Mouse (Mus musculus) brown adipose tissue, adult 24 weeks (tissue): ENCODE data around the gene Ifnlr1. TPM values are rescaled to one million over a fixed set of nuclear protein-coding genes. Genes with fewer than 3 reads are reported as not detected.
"Not testable (repeated sequence)": the region's sequence is repeated elsewhere in the genome, so short reads cannot be mapped to it uniquely, and the experiment has no call there.

Experiments
- H3K27ac ChIP-seq: fragments of 200-500 bp; replicated peaks from 2 replicates; pipeline ENCODE4 v1.5.1; 2012; ENCODE audit warnings: low read depth, mild to moderate bottlenecking, low read length
- H3K4me1 ChIP-seq: fragments of 200-500 bp; 2 replicates; pipeline ENCODE4 v1.6.1; 2012; ENCODE audit warnings: low read length, mixed read lengths; ENCODE audit not compliant: control insufficient read depth, insufficient read depth, insufficient read length
- H3K4me3 ChIP-seq: fragments of 200-500 bp; 2 replicates; pipeline ENCODE4 v1.5.1; 2012; ENCODE audit warnings: low read depth, mild to moderate bottlenecking, low read length, moderate library complexity; ENCODE audit not compliant: insufficient read depth
- polyA plus RNA-seq: library from polyadenylated mRNA; stranded (reverse); fragments of >200 nt; gene quantifications from 2 replicates; pipeline ENCODE4 v1.2.4, GENCODE M21; 2012; ENCODE audit not compliant: missing spikeins, insufficient read depth, insufficient read length

The Ifnlr1 gene
- polyA plus RNA-seq: not detected in 2 replicates

DNA sequence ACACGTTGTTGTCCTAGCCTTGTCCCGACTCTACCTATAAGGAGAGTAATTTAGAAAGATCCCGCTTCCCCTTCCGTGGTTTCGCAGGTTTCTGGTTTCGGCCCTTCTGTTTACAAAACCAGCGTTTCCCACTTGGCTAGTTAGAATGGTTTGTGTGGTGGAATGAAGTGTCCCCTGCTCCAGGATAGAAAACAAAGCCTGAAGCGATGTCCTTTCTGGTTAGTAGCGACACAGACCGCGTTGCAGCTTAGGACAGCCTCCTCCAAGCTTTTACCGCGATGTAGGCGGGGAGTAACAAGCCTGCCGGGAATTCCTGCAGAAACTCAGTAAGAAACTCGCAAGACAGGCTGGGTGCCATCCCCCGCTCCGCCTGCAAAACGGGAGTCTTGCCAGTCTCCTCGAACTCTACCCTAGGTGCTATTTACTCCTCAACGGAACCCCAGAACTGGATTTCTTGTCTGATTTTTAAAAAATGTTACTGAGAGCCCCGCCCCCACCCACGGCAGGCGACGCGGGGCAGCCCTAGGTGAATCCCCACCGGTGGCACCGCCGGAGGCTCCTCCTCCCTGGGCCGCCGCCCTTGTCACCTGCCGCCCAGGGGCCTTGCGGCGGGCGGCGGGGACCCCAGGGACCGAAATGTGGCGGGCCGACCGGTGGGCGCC lies at the start of gene Ifnlr1:
TSS of gene Ifnlr1 (plus strand) at position 382 of the 662 bp plus-strand sequence.
- Histone ChIP-seq H3K27ac (no peak within 1 kb of the TSS), H3K4me3 (peak within 1 kb of the TSS; percentile 60), H3K4me1 (no peaks in the 10 kb centered on the region)

DNA sequence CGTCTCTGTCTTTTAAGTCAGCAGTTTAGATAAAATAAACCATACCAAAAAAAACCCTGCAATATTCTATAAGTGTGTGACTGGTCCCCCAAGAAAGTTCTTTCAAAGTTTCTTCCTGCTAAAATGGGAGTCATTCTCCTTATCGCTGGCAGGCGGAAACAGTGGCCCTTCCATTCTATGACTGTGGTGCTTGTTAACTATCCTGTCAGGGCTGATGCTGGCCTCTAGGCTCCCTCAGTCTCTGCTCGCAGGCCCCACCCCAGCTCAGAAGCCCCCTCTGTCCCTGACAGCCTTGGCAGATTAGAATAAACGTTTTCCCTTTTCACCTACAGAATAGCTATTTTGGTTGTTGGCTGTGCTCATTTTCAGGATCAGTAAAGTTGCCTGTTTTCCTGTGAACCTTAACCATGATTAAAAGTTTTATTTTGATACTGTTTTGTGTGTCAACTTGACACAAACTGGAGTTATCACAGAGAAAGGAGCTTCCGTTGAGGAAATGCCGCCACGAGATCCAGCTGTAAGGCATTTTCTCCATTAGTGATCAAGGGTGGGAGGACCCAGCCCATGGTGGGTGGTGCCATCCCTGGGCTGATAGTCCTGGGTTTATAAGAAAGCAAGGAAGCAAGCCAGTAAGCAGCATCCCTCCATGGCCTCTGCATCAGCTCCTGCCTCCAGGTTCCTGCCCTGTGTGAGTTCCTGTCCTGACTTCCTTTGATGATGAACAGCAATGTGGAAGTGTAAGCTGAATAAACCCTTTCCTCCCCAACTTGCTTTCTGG lies 44.6 kb upstream of the Ifnlr1 start:
- not testable (repeated sequence) for H3K4me3 ChIP-seq, H3K4me1 ChIP-seq, H3K27ac ChIP-seq

DNA sequence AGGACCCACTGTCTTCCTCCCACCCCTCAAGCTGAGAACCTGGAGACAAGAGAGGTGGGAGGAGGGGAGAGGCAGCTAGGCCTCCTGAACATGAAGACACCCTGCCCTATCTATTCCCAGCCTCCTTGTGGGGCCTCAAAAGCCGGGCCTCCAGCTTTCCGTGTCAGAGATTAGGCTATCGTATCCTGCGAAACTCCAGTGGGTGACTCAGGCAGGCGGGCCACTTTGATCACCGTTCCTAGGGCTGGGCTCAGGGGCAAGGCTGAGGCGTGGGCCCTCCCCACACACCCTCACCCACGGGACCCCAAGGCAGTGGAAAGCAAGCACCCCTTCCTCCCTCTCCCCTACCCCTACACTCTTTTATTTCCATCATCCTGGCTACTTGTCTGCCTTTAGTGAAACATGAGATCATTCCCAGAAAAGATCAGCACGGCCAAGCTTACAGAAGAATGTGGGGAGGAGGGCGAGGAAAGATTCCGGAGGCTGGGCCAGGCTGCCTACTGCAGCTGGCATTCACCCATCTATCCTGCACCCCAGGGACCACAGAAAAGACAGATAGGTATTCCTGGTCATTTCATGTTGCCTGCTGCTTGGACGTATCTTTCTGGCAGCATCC lies 41.0 kb upstream of the Ifnlr1 start:
- no peak overlapping the region for H3K4me3 ChIP-seq
- no peaks in the 10 kb centered on the region for H3K4me1 ChIP-seq
- no peak overlapping the region for H3K27ac ChIP-seq

DNA sequence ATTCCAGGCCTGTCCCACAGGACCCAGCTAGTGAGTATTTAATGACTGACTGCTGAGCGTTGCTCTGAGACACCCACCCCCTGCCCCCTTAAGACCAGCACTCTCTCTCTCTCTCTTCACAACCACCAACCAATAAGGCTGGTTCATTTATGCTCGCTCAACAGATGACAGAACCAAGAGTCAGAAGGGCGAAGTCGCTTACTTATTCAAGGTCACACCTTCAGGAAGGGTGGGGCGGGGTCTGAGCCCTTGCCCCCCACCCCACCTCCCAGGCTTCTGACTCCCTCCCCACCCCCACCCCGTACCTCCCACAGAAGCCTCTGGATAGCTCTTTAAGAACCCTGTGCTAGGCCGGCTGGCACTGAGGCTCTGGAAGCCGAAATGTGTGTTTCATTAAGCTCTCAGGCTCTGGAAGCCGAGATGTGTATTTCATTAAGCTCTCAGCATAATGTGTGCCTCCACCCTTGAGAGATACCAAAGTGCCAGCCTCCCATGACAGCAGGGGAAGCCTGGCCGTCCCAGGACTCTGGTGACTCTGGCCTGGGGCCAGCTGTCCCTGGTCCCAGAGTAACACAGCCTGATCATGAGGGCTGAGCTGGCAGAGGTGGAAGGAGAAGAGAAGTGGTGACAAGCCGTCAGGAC lies 33.0 kb upstream of the Ifnlr1 start:
- no peak overlapping the region for H3K27ac ChIP-seq
- H3K4me3 ChIP-seq: no peak overlapping the region
- peaks cover 16% of the 10 kb centered on the region for H3K4me1 ChIP-seq

DNA sequence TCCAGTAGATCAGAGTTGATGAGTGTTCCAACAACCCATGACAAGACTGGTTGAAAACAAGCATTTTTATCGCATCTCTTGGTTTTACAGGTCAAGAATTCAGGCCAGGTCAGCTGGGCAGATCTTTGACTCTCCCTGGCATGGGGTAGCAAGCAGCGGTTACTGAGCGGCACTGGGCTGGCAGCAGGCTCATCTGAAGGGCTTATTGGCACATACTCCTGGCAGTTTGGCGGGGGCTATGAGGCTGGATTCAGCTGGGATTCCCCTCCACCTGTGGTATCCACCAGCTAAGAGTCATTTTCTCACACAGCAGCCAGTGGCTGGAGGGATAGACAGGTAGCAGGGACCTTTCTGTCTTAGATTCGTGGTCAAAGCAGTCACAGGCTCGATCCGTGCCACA lies 32.1 kb upstream of the Ifnlr1 start:
- no peak overlapping the region for H3K4me3 ChIP-seq
- H3K27ac ChIP-seq: no peak overlapping the region
- peaks cover 16% of the 10 kb centered on the region for H3K4me1 ChIP-seq

DNA sequence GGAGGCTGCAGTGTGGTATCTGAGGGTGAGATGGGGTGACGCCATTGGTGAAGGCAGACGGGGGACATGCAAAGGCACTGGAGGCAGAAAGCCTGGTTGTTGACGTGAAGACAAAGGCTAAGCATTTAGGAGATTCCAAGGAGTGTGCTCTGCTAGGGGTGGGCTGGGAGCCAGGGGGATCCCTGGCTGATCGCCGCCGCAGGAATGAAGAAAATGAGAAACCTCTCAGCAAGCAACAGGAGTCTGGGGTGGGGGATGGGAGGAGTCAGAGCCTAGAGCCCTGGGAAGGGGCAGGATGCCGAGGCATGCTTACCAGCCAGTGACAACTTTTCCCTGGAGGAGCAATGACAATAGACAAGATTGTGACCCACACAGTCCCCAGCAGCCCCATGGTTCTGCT lies 30.6 kb upstream of the Ifnlr1 start:
- Histone ChIP-seq H3K4me1 (peaks cover 16% of the 10 kb centered on the region), H3K27ac (no peak overlapping the region), H3K4me3 (no peak overlapping the region)

DNA sequence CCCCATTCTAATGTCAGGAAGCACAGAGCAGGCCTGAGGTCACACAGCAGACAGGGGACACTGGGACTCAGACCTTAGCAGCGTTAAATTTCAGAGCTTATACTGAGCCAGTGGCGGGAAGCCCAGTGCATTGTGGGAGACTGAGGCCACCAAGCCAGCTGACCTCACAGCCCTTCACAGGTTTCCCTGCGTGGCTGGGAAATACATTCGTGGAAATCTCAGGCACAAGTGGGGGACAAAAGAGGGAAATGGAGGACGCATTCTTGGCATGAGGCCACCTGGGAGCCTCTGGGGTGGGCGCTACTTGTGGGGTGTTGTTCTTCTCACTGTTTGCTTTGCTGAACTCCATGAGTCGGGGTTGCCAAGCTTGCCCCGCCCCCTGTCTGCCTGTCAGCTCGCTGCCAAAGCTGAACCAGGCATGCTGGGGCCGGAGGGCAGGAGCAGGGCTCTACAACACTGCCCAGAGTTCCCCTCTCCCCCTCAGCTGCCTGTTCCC lies 29.9 kb upstream of the Ifnlr1 start:
- Histone ChIP-seq H3K4me1 (peaks cover 16% of the 10 kb centered on the region), H3K27ac (no peak overlapping the region)

DNA sequence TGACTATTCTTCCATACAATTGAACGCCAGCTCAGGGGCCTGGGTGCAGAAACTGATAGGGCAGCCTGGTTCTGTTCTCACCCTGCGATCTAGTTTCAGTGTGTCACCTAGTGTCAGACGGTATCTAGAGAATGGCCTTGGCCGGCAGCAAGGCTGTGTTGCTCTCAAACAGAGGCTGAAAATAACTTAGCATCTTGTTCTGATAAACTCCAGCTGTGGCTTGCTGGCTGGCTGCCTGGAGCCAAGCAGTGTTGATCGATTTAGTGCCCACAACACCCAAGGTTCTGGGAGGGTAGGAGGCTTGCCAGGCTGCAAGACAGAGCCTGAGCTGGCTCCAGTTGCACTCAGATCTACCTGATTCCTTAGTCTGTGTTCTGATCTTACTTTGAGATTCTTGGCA lies 27.6 kb upstream of the Ifnlr1 start:
- H3K4me1 ChIP-seq: peaks cover 13% of the 10 kb centered on the region
- H3K4me3 ChIP-seq: no peak overlapping the region
- H3K27ac ChIP-seq: no peak overlapping the region

More for the DNA sequence above, 29.9 kb upstream of the Ifnlr1 start:
- H3K4me3 ChIP-seq: no peak overlapping the region; the same call in 1 of the 2 replicates

DNA sequence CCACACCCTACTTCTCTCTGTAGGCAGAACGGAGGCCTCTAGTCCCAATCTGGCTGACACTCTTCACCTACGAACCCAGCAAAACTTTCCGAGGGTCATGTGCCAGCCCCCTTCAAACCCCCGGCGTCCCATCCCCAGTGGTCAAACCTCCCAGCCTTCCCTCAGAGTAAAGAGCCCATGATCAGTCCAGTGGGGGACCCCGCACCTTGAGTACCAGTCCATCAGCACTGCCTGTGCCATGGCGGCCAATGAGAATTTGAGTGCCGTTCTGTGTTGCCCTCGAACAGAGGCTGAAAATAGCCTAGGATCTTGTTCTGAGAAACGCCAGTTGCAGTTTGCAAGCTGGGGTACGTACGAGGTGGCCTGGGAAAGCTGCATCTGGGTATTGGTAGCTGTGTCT lies 27.2 kb upstream of the Ifnlr1 start:
- H3K4me3 ChIP-seq: no peak overlapping the region
- H3K4me1 ChIP-seq: peaks cover 13% of the 10 kb centered on the region
- no peak overlapping the region for H3K27ac ChIP-seq

DNA sequence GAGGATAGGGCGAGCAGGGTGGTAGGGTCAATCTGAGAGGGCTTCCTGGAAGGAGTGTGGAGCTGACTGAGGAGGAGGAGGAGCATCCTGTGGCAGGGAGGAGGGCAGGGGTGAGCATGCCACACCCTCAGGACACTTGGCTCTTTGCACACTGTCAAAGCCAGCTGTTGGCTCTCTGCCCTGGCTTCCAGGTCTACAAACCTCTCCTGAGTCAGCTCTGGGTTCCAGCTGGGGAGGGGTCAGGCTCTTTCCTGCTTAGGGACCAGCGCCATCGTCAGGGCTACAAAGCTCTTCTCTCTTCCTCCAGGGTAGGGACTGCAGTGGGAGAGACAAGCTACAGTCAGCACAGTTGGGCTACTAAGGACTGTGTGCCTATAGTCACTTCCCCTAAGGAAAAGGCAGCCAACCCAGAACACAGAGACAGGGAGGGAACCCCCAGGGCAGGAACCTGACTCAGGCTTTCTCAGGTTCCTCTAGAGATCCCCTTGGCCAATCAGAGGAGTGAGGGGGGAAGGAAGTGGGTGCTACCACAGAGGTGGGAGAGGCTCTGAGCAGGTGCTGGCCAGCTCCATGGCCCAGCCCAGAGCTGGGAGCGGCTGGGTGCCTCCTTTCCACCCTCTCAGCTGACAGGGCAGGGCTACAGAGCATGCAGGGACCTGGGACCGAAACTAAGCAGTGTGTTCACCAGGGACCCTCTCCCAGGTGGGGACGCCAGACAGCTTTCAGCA lies 24.8 kb upstream of the Ifnlr1 start:
- H3K4me3 ChIP-seq: no peak overlapping the region
- H3K27ac ChIP-seq: no peak overlapping the region
- H3K4me1 ChIP-seq: peaks cover 2% of the 10 kb centered on the region; the same call in 1 of the 2 replicates

DNA sequence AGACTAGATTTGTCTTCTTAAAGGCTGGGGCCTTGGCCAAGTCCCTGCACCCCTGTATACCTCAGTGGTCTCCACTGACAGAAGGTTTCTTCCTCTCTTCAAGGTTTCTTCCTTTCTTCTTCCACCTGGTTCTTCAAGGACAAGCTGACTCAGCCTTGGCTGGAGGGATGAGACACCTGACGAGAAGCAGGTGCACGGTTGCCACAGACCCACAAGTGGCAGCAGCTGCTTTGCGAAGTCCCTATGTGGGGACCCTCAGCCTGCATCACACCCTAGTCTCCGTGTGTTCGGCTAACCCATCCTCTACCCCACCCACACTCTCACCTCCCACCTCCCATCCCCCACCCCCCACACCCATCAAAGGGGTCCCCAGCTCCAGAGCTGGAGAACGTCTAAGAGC lies 24.1 kb upstream of the Ifnlr1 start:
- no peak overlapping the region for H3K4me3 ChIP-seq
- no peak overlapping the region for H3K27ac ChIP-seq
- no peaks in the 10 kb centered on the region for H3K4me1 ChIP-seq

DNA sequence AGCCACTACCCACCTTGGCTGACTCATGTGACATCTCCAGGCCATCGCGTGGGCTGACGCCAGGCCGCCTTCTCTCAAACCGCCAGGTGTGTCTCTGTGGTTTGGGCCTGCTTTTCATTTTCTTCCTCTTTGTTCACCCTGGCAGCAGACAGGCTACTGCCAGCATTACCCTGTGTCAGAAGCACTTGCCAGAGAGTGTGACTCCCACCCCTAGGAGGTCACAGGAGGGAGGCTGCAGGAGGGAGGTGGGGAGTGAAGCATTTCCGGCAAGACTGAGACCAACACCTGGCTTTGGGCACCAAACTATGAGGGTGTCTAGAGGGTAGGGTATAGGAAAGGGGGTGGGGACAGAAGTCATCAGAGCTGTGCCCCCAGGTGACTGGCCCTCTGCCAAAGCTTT lies 21.4 kb upstream of the Ifnlr1 start:
- Histone ChIP-seq H3K27ac (no peak overlapping the region), H3K4me1 (no peaks in the 10 kb centered on the region), H3K4me3 (no peak overlapping the region)

DNA sequence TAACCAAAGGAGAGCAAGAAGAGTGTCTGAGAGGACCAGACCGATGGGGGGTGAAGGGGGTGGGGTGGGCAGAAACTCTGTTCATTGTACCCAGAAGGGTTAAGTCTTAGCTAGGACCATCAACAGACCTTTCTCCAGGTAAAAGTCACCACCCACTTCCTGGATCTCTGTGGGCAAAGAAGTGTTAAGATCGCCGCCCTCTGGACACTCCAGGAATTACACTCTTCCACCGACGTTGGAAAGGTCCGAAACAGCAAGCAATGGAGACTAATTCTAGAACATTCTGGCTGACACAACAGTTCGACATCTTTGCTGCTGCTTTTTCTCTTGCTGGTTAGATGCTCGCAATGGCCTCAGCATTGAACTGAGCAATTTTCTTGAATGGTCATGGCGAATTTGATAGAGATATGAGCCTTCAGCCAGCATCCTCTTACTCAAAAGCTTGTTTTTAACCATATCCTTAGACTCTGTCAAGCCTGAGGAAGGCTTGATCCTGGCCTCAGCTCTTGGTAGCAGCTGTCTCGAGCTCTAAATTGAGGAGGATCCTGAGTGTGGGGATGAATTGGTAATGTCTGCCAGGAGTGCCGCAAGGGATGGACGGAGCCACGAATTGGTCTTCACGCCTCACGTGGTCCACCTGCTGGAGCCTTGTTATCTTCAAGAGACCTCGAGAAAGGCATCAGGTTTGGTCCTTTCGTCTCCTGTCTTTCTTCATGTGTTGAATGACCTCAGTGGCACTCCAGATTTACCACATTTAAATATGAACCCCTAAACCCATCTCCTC lies 19.7 kb upstream of the Ifnlr1 start:
- Histone ChIP-seq H3K27ac (no peak overlapping the region), H3K4me3 (no peak overlapping the region), H3K4me1 (no peaks in the 10 kb centered on the region)

DNA sequence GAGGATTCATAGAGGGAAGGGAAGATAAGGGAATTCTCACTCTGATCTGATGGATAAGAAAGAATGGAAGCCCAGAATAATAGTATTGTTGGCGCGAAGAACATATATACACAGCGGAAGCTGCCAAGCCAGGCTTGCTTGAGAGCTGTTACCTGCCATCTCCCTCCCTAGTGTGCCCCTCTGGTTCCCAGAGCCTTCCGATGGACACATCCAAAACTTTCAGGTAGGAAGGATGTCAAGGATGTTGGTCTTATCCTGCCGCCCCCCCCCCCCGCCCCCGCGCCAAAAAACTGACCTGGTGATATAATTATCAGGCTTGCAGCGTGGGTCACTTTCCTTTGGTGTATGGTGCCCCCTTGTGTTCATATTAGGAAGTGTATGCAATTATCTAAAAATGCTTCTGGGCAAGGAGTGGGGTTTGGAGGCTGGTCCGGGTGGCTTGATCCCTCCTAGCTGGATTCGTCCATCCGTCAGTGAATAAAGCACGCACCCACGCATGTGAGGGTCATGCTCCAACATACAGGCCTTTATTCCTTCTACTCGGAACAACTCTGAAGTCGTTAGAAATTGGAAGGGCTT lies 18.7 kb upstream of the Ifnlr1 start:
- Histone ChIP-seq H3K4me1 (no peaks in the 10 kb centered on the region), H3K27ac (no peak overlapping the region), H3K4me3 (no peak overlapping the region)
